Mouse (Mus musculus) spleen, adult 2 months (tissue): ENCODE measurements at regions not wholly inside any gene's neighbourhood (a gene's known extent, or its start where the extent isn't known, plus 50 kb on each side); places are given as distances from the start of the nearest gene placed in this dataset.

Source experiments
- CTCF ChIP-seq: fragments of 200-500 bp; IDR thresholded peaks from 2 replicates; pipeline ENCODE4 v1.5.1; 2011; ENCODE audit warnings: mild to moderate bottlenecking, inconsistent platforms; ENCODE audit not compliant: insufficient read depth, insufficient read length, insufficient replicate concordance; ENCODE audit errors: extremely low read depth
- POLR2A ChIP-seq: fragments of 200-500 bp; IDR thresholded peaks from 2 replicates; pipeline ENCODE4 v1.6.1; 2011; ENCODE audit warnings: low read depth, low read length, inconsistent platforms

DNA sequence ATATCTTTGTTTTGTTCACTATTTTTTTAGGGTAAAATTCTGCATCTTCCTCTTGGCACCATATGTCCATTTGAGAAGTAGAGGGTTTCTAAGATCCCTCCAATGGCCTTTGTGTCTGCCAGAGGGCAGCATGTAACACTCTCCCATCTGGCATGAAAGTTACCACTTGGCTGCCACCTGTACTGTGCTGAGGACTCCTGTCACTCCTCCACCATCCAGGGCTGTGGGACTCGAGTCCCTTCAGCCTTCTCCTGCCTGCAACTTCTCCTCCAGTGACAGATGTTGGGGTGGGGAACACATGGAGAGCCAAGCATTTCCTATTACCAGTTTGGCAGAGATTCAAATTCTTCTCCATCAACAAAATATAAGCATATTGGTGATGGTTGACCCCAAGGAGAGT, 262.3 kb upstream of the Marcks start:
- TF ChIP-seq CTCF (no peak), POLR2A (no peak)
